Mouse (Mus musculus): Measurements from ENCODE around the gene Nav3.

Nav3 gene

DNA sequence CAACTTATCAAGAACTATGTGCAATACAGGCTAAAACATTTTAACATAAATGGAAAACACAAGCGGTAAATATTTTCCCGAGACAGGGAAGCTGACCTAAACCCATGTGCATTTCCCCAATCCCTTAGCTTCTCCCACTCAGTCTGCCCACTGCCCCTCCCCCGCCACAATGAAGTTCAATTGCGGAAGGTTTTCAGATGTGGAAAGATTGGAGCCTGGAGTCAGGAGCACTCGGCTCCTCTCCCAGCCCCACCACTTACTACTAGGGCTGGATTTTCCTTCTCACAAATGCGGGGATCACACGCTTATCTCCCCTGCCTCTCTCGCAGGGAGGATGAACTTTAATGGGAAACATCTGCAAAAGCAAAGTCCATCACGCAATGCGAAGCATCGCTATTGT, 534.6 kb downstream of the Nav3 start:
- ATAC-seq (ENCODE audit: low TSS enrichment): no peak; the same call in 1 of the 2 replicates

DNA sequence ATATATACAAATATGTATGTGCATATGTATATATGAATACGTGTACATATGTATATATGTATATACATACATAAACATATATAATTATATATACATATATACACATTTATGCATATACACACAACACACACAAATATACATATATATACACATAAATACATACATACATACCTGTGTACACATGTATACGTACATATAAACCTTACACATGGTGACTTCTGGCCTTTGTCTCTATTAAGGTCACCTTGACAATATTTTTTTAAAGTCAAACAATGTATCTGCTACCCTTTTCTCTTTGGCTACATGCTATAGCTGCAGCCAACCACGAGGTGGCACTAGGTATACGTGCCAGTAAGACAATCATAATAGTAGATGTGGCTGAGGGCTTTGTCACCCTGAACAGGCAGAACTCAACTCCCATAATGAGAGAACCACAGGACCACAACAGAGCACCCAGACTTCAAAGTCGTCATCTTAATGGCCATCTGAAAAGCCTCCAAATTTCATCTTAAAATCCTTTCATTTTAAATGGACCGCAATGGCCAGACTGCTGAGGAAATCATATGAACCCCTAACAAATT, 535.3 kb downstream of the Nav3 start:
- ATAC-seq (ENCODE audit: low TSS enrichment): peak; percentile 84

DNA sequence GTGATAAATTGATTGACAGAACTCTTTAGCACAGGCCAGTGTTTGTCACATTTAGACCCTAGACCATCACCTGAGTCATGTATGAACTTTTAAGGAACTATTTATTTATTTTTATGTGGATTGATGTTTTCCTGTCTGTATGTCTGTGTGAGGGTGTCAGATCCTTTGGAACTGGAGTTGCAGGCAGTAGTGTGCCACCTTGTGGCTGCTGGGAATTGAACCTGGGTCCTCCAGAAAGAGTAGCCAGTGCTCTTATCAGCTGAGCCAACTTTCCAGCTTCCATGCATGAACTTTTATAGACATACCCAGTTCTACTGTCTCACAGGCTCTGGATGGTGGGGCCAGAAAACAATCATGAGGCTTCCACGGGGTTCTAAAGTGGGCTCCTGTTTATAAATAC, 536.5 kb downstream of the Nav3 start:
- no peak for ATAC-seq (ENCODE audit: low TSS enrichment)

DNA sequence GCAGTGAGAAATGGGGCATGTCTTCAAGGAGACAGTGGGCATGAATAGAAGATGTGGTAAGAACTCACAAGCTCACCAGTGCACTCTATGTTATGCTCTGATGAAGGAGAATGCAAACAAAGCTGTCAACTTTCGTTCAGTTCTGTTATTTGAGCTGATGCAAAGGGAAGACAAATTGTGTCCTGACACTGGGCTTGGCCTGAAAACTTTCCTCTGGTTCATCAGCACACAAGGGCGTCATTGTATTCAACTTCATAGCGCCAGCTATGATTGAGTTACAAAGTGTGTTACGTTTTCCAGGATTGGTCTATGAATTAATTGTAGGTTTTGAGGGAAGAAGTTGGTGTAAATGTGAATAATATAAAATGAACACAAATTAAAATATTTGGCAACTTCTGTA, 548.8 kb downstream of the Nav3 start:
- ATAC-seq (ENCODE audit: low TSS enrichment): no peak

DNA sequence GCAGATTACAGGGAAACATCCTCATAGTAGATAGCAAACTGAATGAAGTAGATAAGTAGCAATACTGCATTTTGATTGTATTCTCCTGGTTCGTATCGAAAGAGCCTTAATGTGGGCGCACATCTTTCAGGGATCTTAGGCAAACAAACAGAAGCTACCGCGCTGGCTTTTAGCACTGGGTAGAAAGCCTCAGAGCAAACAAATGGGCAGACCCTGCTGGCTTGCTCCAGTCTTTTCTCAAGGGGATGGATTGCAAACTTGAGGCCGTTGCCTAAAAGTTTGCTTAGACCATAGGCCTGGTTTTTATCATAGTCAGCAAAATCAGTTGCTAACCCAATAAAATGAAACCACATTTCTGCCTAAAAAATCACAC, 549.6 kb downstream of the Nav3 start:
- no peak for ATAC-seq (ENCODE audit: low TSS enrichment)

DNA sequence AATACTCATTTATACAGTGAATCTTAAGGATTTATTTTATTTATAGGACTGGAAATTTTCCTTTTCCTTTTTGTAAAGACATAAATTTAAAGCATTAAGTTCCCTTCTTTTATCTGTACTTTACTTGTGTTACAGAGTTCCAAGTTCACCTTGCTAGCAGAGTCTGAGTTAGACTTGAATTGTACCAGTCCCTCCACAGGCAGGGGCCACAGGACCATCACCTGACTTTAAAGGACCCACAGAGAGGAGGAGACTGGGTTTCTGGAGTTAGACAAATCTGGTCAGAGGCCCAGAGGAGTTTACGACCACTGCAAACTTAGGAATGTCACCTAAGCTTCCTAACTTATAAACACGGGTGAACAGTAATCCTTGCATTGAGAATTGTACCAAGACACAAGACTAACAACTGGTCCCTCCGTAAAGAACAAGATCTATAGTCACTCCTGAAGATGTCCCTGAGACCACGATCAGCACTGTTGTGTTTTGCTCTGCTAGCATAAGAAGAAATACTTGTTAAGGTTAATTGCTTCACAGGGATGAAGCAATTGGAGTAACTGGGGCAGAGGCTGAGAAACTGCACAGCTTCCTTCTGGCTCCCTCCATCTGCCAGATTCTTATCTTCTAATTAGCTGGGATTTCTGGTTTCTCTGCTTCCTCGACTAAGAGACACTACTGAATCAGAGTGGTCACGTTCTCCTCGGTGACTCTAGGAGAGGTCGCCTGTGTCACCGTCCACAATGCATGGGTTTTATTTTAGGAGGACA, 550.2 kb downstream of the Nav3 start:
- ATAC-seq (ENCODE audit: low TSS enrichment): peak; percentile 33

DNA sequence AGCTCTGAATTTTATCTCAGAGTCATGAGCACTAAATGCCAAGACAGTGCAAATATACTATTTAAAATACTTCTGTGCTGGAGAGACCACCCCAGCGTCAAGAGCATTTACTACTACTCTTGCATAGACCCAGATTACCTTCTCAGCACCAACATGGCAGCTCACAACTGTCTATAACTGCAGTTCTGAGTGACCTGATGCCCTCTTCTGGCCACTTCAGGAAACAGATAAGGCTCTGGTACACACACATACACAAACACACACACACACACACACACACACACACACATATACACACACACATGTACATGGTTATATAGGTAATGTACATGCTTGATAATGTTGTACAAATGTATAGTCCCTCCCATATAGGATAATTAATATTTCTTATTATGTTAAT, 551.2 kb downstream of the Nav3 start:
- no peak for ATAC-seq (ENCODE audit: low TSS enrichment)

DNA sequence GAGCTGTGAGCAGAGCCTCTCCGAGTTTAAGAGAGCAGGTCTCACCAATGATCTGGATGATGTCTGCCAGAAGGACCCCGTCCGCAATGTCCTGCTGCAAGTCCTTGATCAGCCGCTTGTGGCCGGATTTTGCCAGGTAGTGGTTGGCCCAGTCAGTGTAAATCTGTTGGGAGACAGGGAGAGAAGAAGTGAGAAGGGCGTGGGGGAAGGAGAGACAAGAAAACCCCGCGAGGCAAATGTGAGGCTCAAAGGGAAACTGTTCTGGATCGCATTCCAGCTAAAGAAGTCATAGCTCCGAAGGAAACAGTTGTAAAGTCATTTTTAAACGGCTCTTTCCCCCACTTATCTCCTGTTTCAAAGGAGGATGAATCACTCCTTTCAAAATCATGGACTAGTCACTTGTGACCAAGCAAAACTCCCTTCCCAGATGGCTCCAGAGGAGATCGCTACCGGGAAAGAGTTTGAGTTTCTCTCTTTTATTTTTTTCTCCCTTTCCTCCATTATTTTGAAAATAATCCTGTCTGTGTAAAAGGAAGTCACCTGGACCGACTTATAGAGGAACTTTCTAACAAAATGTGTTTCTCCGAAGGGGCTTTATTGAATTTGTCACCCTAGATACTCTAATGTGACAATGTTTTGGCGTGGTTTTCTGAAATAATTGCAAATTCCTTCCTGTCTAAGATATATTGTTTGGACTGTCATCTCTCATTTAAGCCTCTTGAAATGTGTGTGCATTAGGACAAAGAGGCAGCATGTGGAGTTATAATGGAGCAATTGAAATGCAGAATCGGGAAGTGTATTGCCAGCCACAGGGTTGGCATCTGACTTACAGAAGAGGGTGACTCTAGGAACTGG, 552.1 kb downstream of the Nav3 start:
- ATAC-seq (ENCODE audit: low TSS enrichment): peak; percentile 81

DNA sequence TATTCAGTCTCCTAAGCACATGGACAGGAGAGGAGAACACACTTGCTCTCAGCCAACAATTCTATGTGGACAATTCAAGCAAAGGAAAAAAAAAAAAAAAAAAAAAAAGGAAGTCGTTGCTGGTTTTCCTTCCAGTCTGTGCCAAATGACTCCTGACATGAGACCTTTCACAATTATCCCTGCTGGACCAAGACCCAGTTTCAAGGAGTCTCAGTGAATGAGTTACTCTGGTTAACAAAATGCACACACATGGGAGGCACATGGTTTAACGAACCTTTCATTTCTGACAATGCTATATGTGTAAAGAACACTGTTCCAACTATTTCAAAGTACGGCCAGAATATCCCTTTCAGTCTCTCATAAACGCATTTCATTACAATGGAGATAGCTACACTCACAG, 552.8 kb downstream of the Nav3 start:
- no peak; the same call in 1 of the 2 replicates for ATAC-seq (ENCODE audit: low TSS enrichment)

DNA sequence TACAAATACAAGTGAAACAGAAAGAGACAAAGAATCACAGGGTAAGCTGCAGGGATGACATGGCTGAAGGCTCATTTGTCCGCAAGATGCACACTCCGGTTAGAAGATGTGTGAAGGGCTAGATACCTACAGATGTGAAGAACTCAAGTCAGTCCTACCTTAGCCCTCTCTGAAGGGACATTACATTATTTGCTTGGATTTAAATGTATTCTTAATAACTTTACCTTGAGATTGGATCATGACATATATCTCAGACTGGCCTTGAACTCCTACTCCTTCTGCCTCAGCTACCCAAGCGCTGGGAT, 566.9 kb downstream of the Nav3 start:
- ATAC-seq (ENCODE audit: low TSS enrichment): no peak

DNA sequence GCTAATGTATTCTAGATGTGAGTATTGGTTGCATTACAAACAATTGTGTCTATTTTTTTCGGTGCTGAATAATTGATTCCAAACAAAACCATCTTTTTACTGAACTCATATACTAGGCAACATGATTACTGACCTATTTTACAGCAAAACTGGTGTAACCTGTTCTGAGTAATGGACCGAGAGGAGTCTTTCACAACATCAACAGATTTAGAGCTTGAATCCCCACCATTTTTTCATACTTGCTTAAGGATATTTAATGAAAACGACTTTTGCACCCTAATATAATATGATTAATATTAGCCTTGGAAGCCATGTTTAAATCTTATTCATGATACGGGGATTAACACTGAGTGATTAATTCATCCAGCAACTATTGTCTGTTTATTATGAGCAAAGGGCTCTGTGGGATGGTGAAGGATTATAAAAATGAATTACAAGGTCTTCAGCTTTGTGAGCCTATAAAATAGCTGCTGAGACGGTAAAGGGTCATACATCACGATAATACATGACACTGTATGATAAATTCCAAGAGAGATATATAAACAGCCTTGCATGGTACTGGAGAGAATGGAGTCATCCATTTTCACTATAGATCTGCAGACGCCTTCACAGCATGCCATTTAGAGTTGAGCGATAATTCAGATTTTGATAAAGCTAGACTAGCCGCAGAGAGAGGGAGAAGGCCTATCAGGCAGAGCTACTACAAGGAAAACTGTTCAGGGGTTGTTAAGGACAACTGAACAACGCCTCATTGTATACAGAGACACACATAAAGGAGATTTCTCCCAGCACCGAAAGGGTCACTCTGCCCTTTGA, 567.4 kb downstream of the Nav3 start:
- no peak for ATAC-seq (ENCODE audit: low TSS enrichment)

DNA sequence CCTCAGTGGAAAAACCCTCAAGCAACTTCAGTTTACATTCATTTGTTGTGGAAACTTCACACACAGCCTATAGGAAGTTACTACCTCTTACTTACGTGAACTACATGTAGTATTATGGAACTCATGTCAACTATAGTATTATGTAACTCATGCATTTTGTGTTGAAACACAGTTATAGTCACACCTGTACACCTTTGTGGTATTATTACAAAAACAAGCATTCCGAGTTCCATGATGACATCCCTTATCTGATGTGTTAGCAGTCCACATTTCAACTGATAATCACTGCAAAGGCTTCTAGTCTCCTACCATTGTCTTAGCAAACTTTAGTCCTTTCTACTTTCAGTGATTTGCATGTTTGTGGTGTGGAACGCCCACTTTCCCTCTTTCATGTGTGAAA, 568.8 kb downstream of the Nav3 start:
- no peak for ATAC-seq (ENCODE audit: low TSS enrichment)

DNA sequence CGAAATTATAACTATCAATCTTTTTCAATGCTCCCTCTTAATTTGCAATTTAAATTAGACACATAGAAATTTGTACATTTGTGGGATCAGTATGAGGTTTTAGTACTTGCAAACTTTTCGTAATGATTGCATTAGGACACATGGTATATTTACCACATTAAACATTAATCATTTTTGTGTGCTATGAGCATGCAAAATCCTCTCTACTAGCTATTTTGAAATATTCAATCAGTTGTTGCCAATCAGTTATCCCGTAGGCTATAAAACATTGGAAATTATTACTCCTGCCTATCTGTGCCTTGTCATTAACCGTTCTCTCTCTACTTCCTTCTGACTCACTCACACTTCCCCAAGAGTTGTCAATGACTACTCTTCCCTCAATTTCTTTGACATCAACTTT, 579.9 kb downstream of the Nav3 start:
- ATAC-seq (ENCODE audit: low TSS enrichment): no peak

DNA sequence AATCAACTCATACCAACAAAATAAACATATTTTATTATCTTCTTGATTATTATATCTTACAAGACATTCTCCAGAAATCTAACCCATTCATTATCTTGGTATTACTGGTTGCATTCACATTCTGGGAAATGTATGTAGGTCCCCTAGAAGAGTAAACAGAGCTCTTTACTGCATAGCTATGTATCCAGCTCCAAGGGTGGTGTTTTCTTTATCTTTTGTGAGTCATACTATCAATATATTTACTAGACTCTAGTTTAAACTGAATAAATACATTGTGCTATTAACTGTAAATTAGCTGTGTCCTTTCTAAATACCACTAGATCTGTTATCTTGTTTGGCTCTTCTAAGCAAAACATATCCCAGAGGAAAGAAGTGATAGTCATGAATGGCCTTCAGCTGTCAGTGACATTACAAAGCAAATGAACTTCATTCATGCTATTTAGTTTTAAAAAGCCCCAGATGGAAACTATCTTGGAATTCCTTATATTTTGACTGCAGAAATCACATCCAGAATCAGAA, 580.6 kb downstream of the Nav3 start:
- ATAC-seq (ENCODE audit: low TSS enrichment): no peak

DNA sequence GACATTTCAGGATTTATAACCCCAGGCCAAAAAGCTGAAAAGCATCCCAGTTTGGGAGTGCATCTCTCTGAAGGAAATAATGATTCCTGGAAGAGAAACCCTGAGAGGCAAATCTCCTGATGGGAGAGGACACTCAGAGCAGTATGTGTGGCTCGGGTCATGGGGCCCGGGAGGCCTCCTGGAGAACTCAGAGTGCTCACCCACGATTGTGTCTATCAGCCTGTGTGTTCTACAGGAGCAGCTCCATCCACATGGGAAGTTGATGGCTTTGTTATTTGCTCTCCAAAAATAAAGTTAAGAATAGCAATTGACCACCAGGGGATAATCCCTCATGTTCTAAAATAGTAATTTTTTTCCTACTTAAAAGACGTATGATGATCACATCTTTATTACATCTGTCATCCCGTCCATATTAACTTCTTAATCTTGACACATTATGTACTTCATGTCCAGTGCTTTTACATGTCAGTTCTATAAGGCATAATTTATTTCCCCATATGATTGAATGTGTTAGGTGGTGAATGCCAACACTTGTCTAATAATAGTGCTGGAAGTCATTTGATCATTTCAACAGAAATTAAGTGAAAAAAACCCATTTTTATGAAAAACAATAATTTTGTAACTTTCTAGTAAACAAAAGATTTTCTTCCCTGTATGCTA, 581.2 kb downstream of the Nav3 start:
- ATAC-seq (ENCODE audit: low TSS enrichment): no peak

DNA sequence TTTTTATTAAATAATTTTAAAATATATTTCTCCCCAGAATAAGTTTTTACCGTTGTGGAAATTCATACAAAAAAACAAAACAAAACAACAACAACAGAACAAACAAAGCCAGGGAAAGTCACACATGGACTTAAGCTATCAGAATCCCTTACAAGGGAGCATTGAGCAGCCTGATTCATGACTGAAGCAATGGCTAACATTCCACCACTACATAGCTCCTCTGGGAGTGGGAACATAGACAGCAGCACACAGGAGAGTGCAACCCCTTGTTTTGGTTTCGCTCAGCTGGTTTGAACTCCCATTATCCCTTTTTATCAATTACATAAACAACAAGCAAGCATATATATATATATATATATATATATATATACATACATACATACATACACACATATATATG, 589.9 kb downstream of the Nav3 start:
- ATAC-seq (ENCODE audit: low TSS enrichment): no peak

DNA sequence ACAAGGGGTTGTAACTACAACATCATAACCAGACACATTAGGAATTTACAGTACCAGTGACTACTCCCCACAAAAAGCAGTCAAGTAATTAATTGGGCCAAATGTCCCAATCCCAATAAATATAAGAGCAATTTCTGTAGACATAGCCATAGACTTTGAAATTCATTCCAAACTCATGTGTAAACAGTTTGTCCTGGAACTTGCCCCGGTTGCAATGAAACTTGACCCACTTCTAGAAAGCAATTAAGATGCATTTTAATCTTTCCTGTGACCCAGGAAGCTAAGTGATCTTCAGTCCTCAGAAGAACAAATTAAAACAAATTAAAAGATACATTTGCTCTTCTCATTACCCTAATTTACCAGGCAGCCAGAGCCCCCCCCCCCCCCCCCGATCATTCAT, 590.6 kb downstream of the Nav3 start:
- no peak for ATAC-seq (ENCODE audit: low TSS enrichment)

DNA sequence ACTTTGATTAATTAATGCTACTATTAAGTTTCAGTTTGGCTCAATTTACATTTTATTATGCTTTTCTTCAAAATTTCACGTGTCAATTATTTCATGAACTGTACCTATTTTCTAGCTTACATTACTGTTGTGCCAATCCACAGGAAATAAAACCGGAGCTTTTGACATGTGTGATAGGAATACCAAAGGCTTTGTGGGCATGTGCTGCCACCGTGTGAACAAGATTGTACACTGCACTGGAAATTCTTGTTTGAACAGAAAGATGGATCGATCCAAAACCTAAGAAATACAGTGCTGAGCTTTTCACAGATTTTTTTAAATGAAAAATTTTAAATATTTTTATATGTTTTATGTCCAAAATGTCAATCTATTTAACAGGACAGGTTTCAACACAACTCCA, 591.3 kb downstream of the Nav3 start:
- ATAC-seq (ENCODE audit: low TSS enrichment): peak; percentile 74

DNA sequence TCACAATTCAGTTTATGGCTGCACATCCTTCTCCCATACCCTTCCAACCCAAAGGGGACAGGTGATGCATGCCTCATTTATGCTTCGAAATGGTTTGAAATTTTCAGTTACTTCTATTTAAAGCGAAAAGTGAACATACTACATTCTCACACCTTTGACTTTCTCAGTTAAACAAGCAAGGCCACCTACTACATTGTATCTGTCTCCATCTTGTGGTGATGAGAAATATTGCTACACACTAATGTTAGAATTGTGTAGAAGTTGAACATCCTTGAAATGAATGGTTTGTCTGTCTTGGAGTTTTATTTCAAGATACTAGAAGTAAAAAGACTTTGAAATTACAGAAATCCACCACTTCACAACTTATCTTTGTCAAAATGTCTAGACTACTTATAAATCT, 594.7 kb downstream of the Nav3 start:
- ATAC-seq (ENCODE audit: low TSS enrichment): peak; percentile 63

DNA sequence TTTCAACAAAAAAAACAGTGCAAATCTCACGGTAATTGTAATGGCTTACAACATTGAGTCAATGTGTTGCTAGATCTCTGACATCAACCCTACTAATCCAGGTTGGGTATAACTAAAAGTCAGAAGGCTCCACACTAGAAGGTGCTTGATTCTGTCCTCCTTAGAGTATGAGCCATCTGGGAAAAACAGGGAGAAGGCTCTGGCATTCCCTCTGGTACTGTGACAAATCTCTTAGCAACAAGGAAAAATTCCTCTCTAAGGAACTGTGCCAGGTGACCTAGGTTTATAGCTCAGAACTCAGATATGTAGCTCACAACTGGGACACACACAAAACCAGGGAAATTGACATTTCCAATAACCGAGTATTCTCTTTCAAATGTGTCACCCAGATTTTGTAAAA, 597.4 kb downstream of the Nav3 start:
- peak; percentile 62 for ATAC-seq (ENCODE audit: low TSS enrichment)

DNA sequence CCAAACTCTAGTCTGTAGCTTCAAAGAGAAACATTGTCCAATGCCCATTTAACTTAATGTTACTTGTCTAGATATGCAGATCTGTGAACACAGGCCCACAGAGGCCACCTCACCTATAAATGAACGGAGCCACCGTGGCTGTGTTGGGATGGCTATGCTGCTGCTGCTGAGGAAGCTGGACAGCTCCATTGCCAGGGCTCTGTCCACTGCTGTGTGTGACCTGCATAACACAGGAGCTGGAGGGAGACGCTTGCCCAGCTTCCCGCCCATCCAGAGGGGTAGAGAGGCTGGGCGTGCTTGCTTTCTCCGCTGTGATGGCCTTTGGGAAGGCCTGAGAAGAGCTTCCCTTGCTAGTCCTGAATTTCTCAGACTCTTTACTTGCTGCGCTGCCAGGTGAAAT, 603.6 kb downstream of the Nav3 start:
- peak; percentile 32; the same call in 1 of the 2 replicates for ATAC-seq (ENCODE audit: low TSS enrichment)

Data from frontal cortex, adult (tissue).